Mouse (Mus musculus) CH12.LX (cell line): ENCODE results near the gene Asb3. TPM values are rescaled to one million over a fixed set of nuclear protein-coding genes. Genes with fewer than 3 reads are reported as not detected.
"Not testable (repeated sequence)": the region's sequence is repeated elsewhere in the genome, so short reads cannot be mapped to it uniquely, and the experiment has no call there.

ENCODE experiments used
- DNase-seq: peaks from one replicate; pipeline ENCODE4 v3.0.0-alpha.2; 2013; ENCODE audit errors: extremely low read depth
- H3K27ac ChIP-seq: 2 replicates; pipeline ENCODE4 v1.5.1; 2012; ENCODE audit warnings: low read depth, mild to moderate bottlenecking, control low read depth, moderate library complexity; ENCODE audit not compliant: insufficient read depth
- H3K27me3 ChIP-seq: replicated peaks from 2 replicates; pipeline ENCODE3; 2012; ENCODE audit warnings: inconsistent platforms
- H3K36me3 ChIP-seq, 2 experiments: replicated peaks in 1 of 2; 2 replicates each; pipeline versions ENCODE3 to v1.6.1; 2012; ENCODE audit warnings: inconsistent platforms in 1 of 2, low read length in 1 of 2, mild to moderate bottlenecking in 1 of 2, mixed read lengths in 1 of 2, moderate library complexity in 1 of 2; ENCODE audit not compliant: control insufficient read depth in 1 of 2, insufficient read depth in 1 of 2
- H3K4me1 ChIP-seq, 2 experiments: 2 replicates each; pipeline ENCODE4 v1.6.1; 2012; ENCODE audit warnings: inconsistent platforms in 1 of 2, moderate library complexity in 1 of 2; ENCODE audit not compliant: insufficient read depth in 2 of 2, control insufficient read depth in 1 of 2
- H3K4me2 ChIP-seq: 2 replicates; pipeline ENCODE4 v1.6.1; 2012; ENCODE audit warnings: low read depth, mild to moderate bottlenecking, control low read depth; ENCODE audit not compliant: poor library complexity, insufficient read depth, severe bottlenecking
- H3K4me3 ChIP-seq, 3 experiments: fragments of 150-350 bp in 1 of 3; sonication (generic) in 1 of 3; replicated peaks in 1 of 3; 2 replicates each; pipeline versions ENCODE3 to v1.5.1; 2011 to 2012; ENCODE audit warnings: low read depth in 2 of 3, low read length in 2 of 3, mild to moderate bottlenecking in 2 of 3, moderate library complexity in 2 of 3, control low read depth in 1 of 3, improper control_type of control experiment in 1 of 3, inconsistent platforms in 1 of 3, mixed read lengths in 1 of 3; ENCODE audit not compliant: poor library complexity in 1 of 3
- H3K79me2 ChIP-seq: replicated peaks from 2 replicates; pipeline ENCODE4 v1.6.1; 2012; ENCODE audit warnings: mild to moderate bottlenecking, moderate library complexity; ENCODE audit not compliant: control insufficient read depth, poor library complexity, insufficient read depth, severe bottlenecking; ENCODE audit errors: extremely low read depth
- H3K9ac ChIP-seq: 2 replicates; pipeline ENCODE4 v1.6.1; 2012; ENCODE audit warnings: low read depth, mild to moderate bottlenecking, control low read depth, moderate library complexity; ENCODE audit not compliant: insufficient read depth
- H3K9me3 ChIP-seq: replicated peaks from 2 replicates; pipeline ENCODE3; 2012; ENCODE audit warnings: low read length, inconsistent platforms, mixed read lengths
- CHD1 ChIP-seq: IDR thresholded peaks from 2 replicates; pipeline ENCODE4 v1.6.1; 2012; ENCODE audit warnings: low read depth, low read length, improper control_type of control experiment, inconsistent platforms
- ELF1 ChIP-seq: IDR thresholded peaks from 2 replicates; pipeline ENCODE4 v1.6.1; 2014; ENCODE audit warnings: low read depth, mild to moderate bottlenecking, inconsistent platforms, low read length, improper control_type of control experiment
- JUN ChIP-seq: IDR thresholded peaks from 2 replicates; pipeline ENCODE4 v1.6.1; 2011; ENCODE audit warnings: low read depth, mild to moderate bottlenecking, low read length, improper control_type of control experiment, moderate library complexity; ENCODE audit not compliant: insufficient read depth
- JUND ChIP-seq: conservative IDR thresholded peaks from 2 replicates; pipeline ENCODE4 v1.6.1; 2011; ENCODE audit warnings: low read depth, low read length, improper control_type of control experiment
- POLR2A ChIP-seq: IDR thresholded peaks from 2 replicates; pipeline ENCODE4 v1.6.1; 2011; ENCODE audit warnings: low read depth, mild to moderate bottlenecking, improper control_type of control experiment, low read length
- TBP ChIP-seq: conservative IDR thresholded peaks from 2 replicates; pipeline ENCODE4 v1.6.1; 2011; ENCODE audit warnings: low read depth, low read length, improper control_type of control experiment
- UBTF ChIP-seq: IDR thresholded peaks from 2 replicates; pipeline ENCODE4 v1.6.1; 2012; ENCODE audit warnings: low read depth, mild to moderate bottlenecking, inconsistent platforms, low read length, improper control_type of control experiment, moderate library complexity
- USF1 ChIP-seq: IDR thresholded peaks from 2 replicates; pipeline ENCODE4 v1.6.1; 2014; ENCODE audit warnings: low read depth, mild to moderate bottlenecking, inconsistent platforms, low read length, improper control_type of control experiment
- ZC3H11A ChIP-seq: IDR thresholded peaks from 2 replicates; pipeline ENCODE4 v1.6.1; 2012; ENCODE audit warnings: low read depth, mild to moderate bottlenecking, inconsistent platforms, low read length, improper control_type of control experiment
- dilution Hi-C: fragments of 300-500 bp; cut with MboI; formaldehyde crosslinking; loops from 2 replicates; pipeline ENCODE4 v1.14.3; 2020; ENCODE audit warnings: low sequenced_read_pairs; ENCODE audit not compliant: extremely low pct_unique_long_range_greater_than_20kb, extremely low pct_ligation_motif_present
- in situ Hi-C: fragments of 300-500 bp; cut with MboI; formaldehyde crosslinking; loops from 3 replicates; pipeline ENCODE4 v1.14.3; 2019; ENCODE audit warnings: low sequenced_read_pairs, low pct_ligation_motif_present, low pct_unique_long_range_greater_than_20kb, mixed read lengths
- polyA plus RNA-seq: library from polyadenylated mRNA; unstranded; fragments of >175 nt; gene quantifications from 2 replicates; pipeline ENCODE4 v1.2.1, GENCODE M21; 2012; ENCODE audit warnings: low read depth; ENCODE audit not compliant: insufficient read length
- total RNA-seq, 2 experiments: library from RNA; depleted of rRNA; stranded (reverse); fragments of 300-350 nt in 1 of 2; fragments of >200 nt in 1 of 2; gene quantifications; 2 replicates each; pipeline ENCODE4 v1.2.3; 2012 to 2014

Asb3 gene
- total and polyA plus RNA-seq, 3 experiments = 12.9 to 35.5 (median 14.1) TPM

DNA sequence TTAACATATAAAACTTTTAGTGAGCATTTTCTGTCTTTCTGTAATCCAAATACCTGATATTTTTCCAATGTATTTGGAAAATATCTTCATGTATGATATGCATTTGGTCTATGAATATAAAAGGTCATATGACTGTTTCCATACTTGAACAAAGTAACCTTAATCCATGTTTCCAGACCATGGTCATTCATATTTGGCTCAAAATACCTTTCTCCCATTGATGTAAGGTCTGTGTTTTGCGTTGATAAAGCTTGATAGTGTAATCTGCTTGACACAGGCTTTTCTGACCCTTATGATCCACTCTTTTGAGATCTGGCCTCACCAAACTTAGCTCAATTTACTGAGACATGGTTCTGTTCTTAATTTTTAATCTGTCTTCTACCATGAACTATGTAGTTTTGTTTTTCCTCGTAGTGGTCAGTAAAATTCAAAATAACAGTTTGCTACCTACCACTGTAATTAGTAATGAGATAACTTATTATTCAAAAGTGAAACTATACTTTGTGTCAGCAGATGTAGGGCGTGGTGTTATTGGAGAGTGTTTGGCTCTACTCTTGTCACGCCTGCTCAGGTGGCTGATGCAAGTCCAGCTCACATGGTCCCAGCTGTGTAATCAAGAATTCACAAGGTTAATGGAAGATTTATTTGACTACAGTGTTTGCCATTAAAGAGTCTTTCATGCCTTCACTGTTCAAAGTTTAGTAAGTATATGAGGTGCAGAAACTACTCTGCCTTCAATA lies 116.1 kb downstream of the Asb3 start:
- in situ Hi-C loops = no loop called here
- no peak overlapping the region for H3K4me3 ChIP-seq
- H3K9ac ChIP-seq = no peak overlapping the region
- no peak for DNase-seq
- H3K27ac ChIP-seq = no peak overlapping the region
- no peak overlapping the region for H3K4me2 ChIP-seq
- dilution Hi-C loops = no loop called here
- no peaks in the 10 kb centered on the region for H3K27me3 ChIP-seq
- H3K4me1 ChIP-seq = peaks cover 3 to 24% of the 10 kb centered on the region in 2 experiments; a peak in 3 of 4 replicates
- TF ChIP-seq JUND (no peak), ZC3H11A (no peak), UBTF (no peak), JUN (no peak), ELF1 (no peak)
- H3K9me3 ChIP-seq = no peaks in the 10 kb centered on the region
- H3K79me2 ChIP-seq = no peaks in the 10 kb centered on the region; the same call in 1 of the 2 replicates
- H3K36me3 ChIP-seq = peaks cover 3 to 19% of the 10 kb centered on the region in 2 experiments

- in situ Hi-C loops, dilution Hi-C loops, H3K4me2 ChIP-seq, DNase-seq, H3K9me3 ChIP-seq, H3K4me1 ChIP-seq, H3K4me3 ChIP-seq, H3K27me3 ChIP-seq, H3K79me2 ChIP-seq, H3K9ac ChIP-seq, H3K27ac ChIP-seq: not testable (repeated sequence)
- H3K36me3 ChIP-seq = peaks cover 2 to 14% of the 10 kb centered on the region in 2 experiments
Measured at GRCm38 (mm10) chr11:31009668-31010067, 124.5 kb downstream of the Asb3 start.

- dilution Hi-C loops, H3K4me1 ChIP-seq, H3K4me3 ChIP-seq, H3K9me3 ChIP-seq, H3K36me3 ChIP-seq, H3K79me2 ChIP-seq, H3K9ac ChIP-seq, in situ Hi-C loops, H3K27ac ChIP-seq, H3K27me3 ChIP-seq, DNase-seq, H3K4me2 ChIP-seq: not testable (repeated sequence)
Measured at GRCm38 (mm10) chr11:31017466-31017865, 132.2 kb downstream of the Asb3 start.

DNA sequence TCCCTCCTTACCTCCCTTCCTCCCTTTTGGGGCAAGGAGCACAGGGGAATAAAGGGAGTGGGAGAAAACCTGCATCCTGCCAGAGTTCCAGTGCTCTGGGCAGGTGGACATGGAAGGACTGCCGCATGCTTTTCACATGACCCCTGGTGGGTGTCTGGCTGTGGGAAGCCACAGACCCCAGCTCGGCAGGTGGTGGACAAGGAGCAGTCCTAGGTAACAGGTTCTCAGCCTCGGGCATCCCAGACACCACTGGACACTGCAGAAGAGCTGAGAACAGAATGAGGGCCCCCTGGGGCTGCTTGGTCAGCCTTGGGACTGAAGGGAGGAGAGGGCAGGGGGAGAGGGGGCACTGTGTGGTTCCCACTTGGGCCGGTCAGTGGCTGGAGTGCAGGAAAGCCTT lies 149.7 kb downstream of the Asb3 start:
- H3K27ac ChIP-seq = no peak overlapping the region
- no peaks in the 10 kb centered on the region for H3K4me1 ChIP-seq
- no peak for DNase-seq
- dilution Hi-C loops (no loop called here), in situ Hi-C loops (no loop called here)
- H3K27me3 ChIP-seq = no peaks in the 10 kb centered on the region
- H3K36me3 ChIP-seq = peaks cover 4 to 17% of the 10 kb centered on the region in 2 experiments
- no peaks in the 10 kb centered on the region for H3K79me2 ChIP-seq
- H3K9ac ChIP-seq = no peak overlapping the region
- TF ChIP-seq USF1 = no peak
- no peak for TF ChIP-seq POLR2A
- no peak for TF ChIP-seq TBP
- no peak for TF ChIP-seq CHD1
- H3K9me3 ChIP-seq = peaks cover under 1% of the 10 kb centered on the region
- H3K4me2 ChIP-seq = no peak overlapping the region
- H3K4me3 ChIP-seq = no peak overlapping the region
